Mouse (Mus musculus): ENCODE measurements around the gene Olfr605. TPM values are rescaled to one million over a fixed set of nuclear protein-coding genes. Genes with fewer than 3 reads are reported as not detected.
"Not testable (repeated sequence)": the region's sequence is repeated elsewhere in the genome, so short reads cannot be mapped to it uniquely, and the experiment has no call there.

Gene Olfr605
- polyA plus RNA-seq (2014; fragmentation: Nextera tagmentation; extraction: Ambion mirVana): not detected in 2 replicates

DNA sequence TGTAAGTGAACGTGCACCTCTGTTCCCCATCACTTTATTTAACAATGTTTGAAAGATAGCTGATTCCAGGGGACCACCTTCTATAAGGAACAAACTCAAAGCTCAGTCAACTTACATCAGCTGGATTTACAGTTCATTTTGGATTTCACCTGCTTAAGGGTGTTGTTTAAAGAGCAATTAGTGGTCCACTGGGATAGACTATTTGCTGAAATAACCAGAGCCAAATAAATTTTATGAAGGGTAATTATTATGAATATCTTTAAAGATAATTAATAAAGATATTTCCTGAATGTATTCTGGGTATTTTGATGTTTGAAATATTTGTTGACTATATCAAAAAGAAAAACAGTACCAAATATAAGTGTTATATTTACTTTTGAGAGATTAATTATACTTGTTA is at the start of gene Olfr605:
Olfr605 (minus strand) TSS at position 101 of the 400 bp plus-strand sequence.
- Histone ChIP-seq H3K27ac (replicated peaks; ENCODE audit: low read depth, low read length) (no peak within 1 kb of the TSS), H3K9ac (replicated peaks; ENCODE audit: low read length) (no peak within 1 kb of the TSS), H3K36me3 (ENCODE audit: control insufficient read depth, insufficient read depth, low read length) (no peaks in the 10 kb centered on the region), H3K4me2 (ENCODE audit: low read length) (no peak within 1 kb of the TSS), H3K27me3 (ENCODE audit: control insufficient read depth, insufficient read depth, low read length) (no peaks in the 10 kb centered on the region), H3K4me1 (ENCODE audit: control insufficient read depth, insufficient read depth, low read length) (no peaks in the 10 kb centered on the region), H3K4me3 (replicated peaks; ENCODE audit: low read depth, low read length) (no peak within 1 kb of the TSS), H3K9me3 (ENCODE audit: control insufficient read depth, low read length) (no peaks in the 10 kb centered on the region)
- WGBS: 94% methylated on average over 1 of the region's 1 CpGs
- ATAC-seq (ENCODE audit: low FRiP score, low TSS enrichment) (no peak), DNase-seq (no peak)

DNA sequence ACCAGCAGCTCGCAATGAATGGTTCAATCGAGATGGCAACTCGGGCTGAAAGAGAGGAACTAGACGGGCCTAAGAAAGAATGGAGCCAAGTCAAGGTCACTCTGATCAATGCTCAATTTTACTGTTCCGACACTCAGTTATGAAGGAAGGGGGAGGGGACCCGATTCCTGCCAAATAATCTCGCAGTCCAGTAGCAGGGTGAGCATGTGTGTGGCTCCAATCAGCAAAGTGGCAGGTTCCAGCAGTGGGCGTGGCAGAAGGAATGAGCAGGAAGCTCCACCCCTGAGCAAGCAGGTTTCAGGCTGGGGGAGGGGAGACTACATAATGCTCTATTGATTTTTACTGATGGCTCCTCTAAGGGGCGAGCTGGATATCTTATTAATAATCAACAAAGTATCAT is 31.9 kb upstream of the Olfr605 start:
- H3K9ac ChIP-seq (replicated peaks; ENCODE audit: low read length); H3K9me3 ChIP-seq (ENCODE audit: control insufficient read depth, low read length); ATAC-seq (ENCODE audit: low FRiP score, low TSS enrichment); H3K4me2 ChIP-seq (ENCODE audit: low read length); H3K4me3 ChIP-seq (replicated peaks; ENCODE audit: low read depth, low read length); DNase-seq; H3K27me3 ChIP-seq (ENCODE audit: control insufficient read depth, insufficient read depth, low read length); H3K27ac ChIP-seq (replicated peaks; ENCODE audit: low read depth, low read length); H3K4me1 ChIP-seq (ENCODE audit: control insufficient read depth, insufficient read depth, low read length); H3K36me3 ChIP-seq (ENCODE audit: control insufficient read depth, insufficient read depth, low read length): not testable (repeated sequence)
- 87% methylated on average over 9 of the region's 9 CpGs for WGBS

- Histone ChIP-seq H3K9ac (replicated peaks; ENCODE audit: low read length) (no peak within 1 kb of the TSS), H3K27ac (replicated peaks; ENCODE audit: low read depth, low read length) (no peak within 1 kb of the TSS), H3K4me1 (ENCODE audit: control insufficient read depth, insufficient read depth, low read length) (no peaks in the 10 kb centered on the region), H3K36me3 (ENCODE audit: control insufficient read depth, insufficient read depth, low read length) (no peaks in the 10 kb centered on the region), H3K4me3 (replicated peaks; ENCODE audit: low read depth, low read length) (no peak within 1 kb of the TSS), H3K4me2 (ENCODE audit: low read length) (no peak within 1 kb of the TSS), H3K27me3 (ENCODE audit: control insufficient read depth, insufficient read depth, low read length) (no peaks in the 10 kb centered on the region), H3K9me3 (ENCODE audit: control insufficient read depth, low read length) (no peaks in the 10 kb centered on the region)
- ATAC-seq (ENCODE audit: low FRiP score, low TSS enrichment) (no peak), DNase-seq (no peak)
Observed at GRCm38 (mm10) chr7:103469577-103469976, 24.3 kb upstream of the Olfr605 start, which contains the start of gene Olfr608. TSS of gene Olfr608 (plus strand) at chr7:103469877.

- no peak overlapping the region for H3K27ac ChIP-seq (replicated peaks; ENCODE audit: low read depth, low read length)
- H3K4me2 ChIP-seq (ENCODE audit: low read length): no peak overlapping the region
- H3K4me1 ChIP-seq (ENCODE audit: control insufficient read depth, insufficient read depth, low read length): no peaks in the 10 kb centered on the region
- ATAC-seq (ENCODE audit: low FRiP score, low TSS enrichment) (no peak), DNase-seq (no peak)
- no peaks in the 10 kb centered on the region for H3K9me3 ChIP-seq (ENCODE audit: control insufficient read depth, low read length)
- H3K9ac ChIP-seq (replicated peaks; ENCODE audit: low read length): no peak overlapping the region
- H3K36me3 ChIP-seq (ENCODE audit: control insufficient read depth, insufficient read depth, low read length): no peaks in the 10 kb centered on the region
- no peak overlapping the region for H3K4me3 ChIP-seq (replicated peaks; ENCODE audit: low read depth, low read length)
- no peaks in the 10 kb centered on the region for H3K27me3 ChIP-seq (ENCODE audit: control insufficient read depth, insufficient read depth, low read length)
- 95% methylated on average over 5 of the region's 5 CpGs for WGBS
Observed at GRCm38 (mm10) chr7:103460590-103460989, 15.4 kb upstream of the Olfr605 start.

- DNase-seq (no peak), ATAC-seq (ENCODE audit: low FRiP score, low TSS enrichment) (no peak)
- no peaks in the 10 kb centered on the region for H3K4me1 ChIP-seq (ENCODE audit: control insufficient read depth, insufficient read depth, low read length)
- whole genome bisulfite sequencing: 96% methylated on average over 2 of the region's 2 CpGs
- H3K4me3 ChIP-seq (replicated peaks; ENCODE audit: low read depth, low read length): no peak within 1 kb of the TSS
- no peaks in the 10 kb centered on the region for H3K36me3 ChIP-seq (ENCODE audit: control insufficient read depth, insufficient read depth, low read length)
- H3K4me2 ChIP-seq (ENCODE audit: low read length): no peak within 1 kb of the TSS
- H3K27me3 ChIP-seq (ENCODE audit: control insufficient read depth, insufficient read depth, low read length): no peaks in the 10 kb centered on the region
- no peak within 1 kb of the TSS for H3K27ac ChIP-seq (replicated peaks; ENCODE audit: low read depth, low read length)
- no peaks in the 10 kb centered on the region for H3K9me3 ChIP-seq (ENCODE audit: control insufficient read depth, low read length)
- H3K9ac ChIP-seq (replicated peaks; ENCODE audit: low read length): no peak within 1 kb of the TSS
Observed at GRCm38 (mm10) chr7:103448746-103449145, 3.5 kb upstream of the Olfr605 start, which contains the start of gene Olfr606. TSS of gene Olfr606 (plus strand) at chr7:103449046.

DNA sequence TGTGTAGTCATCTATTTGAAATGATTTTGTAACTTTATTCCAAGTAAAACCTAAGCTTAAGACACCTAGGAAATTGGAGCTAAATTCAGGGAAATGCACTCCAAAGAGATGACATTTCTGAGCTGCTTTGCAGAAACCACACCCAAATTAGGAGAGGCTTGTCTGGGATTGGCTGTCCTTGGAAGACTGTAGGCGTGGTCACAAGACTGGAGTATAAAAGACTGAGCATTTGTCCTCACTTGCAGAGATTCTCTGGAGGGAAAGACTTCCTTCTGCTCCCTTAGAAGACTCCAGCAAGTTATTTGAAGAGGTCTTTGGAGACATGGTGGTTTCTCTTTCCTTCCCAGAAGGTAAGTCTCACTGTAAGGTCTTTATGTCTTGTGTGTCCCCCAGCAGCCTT is 30.5 kb downstream of the Olfr605 start, which contains the start of gene Usp17lc:
Usp17lc (plus strand) TSS at position 301 of the 400 bp plus-strand sequence.
- DNase-seq; H3K4me1 ChIP-seq (ENCODE audit: control insufficient read depth, insufficient read depth, low read length); H3K36me3 ChIP-seq (ENCODE audit: control insufficient read depth, insufficient read depth, low read length); H3K9me3 ChIP-seq (ENCODE audit: control insufficient read depth, low read length); H3K4me2 ChIP-seq (ENCODE audit: low read length); H3K27me3 ChIP-seq (ENCODE audit: control insufficient read depth, insufficient read depth, low read length); H3K27ac ChIP-seq (replicated peaks; ENCODE audit: low read depth, low read length); H3K4me3 ChIP-seq (replicated peaks; ENCODE audit: low read depth, low read length); H3K9ac ChIP-seq (replicated peaks; ENCODE audit: low read length); ATAC-seq (ENCODE audit: low FRiP score, low TSS enrichment): not testable (repeated sequence)
- whole genome bisulfite sequencing: 75% methylated on average over 1 of the region's 1 CpGs

- H3K4me1 ChIP-seq (ENCODE audit: control insufficient read depth, insufficient read depth, low read length); H3K9ac ChIP-seq (replicated peaks; ENCODE audit: low read length); H3K36me3 ChIP-seq (ENCODE audit: control insufficient read depth, insufficient read depth, low read length); H3K9me3 ChIP-seq (ENCODE audit: control insufficient read depth, low read length); DNase-seq; H3K4me2 ChIP-seq (ENCODE audit: low read length); H3K4me3 ChIP-seq (replicated peaks; ENCODE audit: low read depth, low read length); H3K27ac ChIP-seq (replicated peaks; ENCODE audit: low read depth, low read length); ATAC-seq (ENCODE audit: low FRiP score, low TSS enrichment); H3K27me3 ChIP-seq (ENCODE audit: control insufficient read depth, insufficient read depth, low read length): not testable (repeated sequence)
- WGBS: 80% methylated on average over 3 of the region's 3 CpGs
Observed at GRCm38 (mm10) chr7:103406521-103407055, 38.7 kb downstream of the Olfr605 start.

DNA sequence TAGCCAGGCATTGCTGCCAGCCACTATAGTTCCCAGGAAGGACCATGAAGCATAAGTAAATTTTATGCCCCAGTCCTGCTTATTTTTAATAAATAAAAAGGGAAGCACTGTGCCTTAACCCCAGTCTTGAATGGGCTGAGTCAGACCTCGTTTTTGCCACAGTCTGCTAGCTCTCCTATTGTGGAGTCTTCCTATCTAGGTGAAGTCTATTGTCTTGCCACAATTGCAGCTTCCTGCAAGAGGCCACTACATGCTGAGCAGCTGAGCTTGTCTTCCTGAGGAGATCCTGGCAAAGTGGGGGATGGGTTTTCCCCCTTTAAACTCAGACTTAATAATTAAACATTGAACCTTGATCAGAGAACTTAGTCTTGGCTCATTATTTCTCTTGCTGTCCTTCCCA is 46.3 kb downstream of the Olfr605 start:
- no peaks in the 10 kb centered on the region for H3K4me1 ChIP-seq (ENCODE audit: control insufficient read depth, insufficient read depth, low read length)
- no peak overlapping the region for H3K27ac ChIP-seq (replicated peaks; ENCODE audit: low read depth, low read length)
- DNase-seq (no peak), ATAC-seq (ENCODE audit: low FRiP score, low TSS enrichment) (no peak)
- no peak overlapping the region for H3K4me2 ChIP-seq (ENCODE audit: low read length)
- no peaks in the 10 kb centered on the region for H3K36me3 ChIP-seq (ENCODE audit: control insufficient read depth, insufficient read depth, low read length)
- H3K27me3 ChIP-seq (ENCODE audit: control insufficient read depth, insufficient read depth, low read length): no peaks in the 10 kb centered on the region
- no peaks in the 10 kb centered on the region for H3K9me3 ChIP-seq (ENCODE audit: control insufficient read depth, low read length)
- no peak overlapping the region for H3K4me3 ChIP-seq (replicated peaks; ENCODE audit: low read depth, low read length)
- WGBS: 0% methylated on average over 1 of the region's 1 CpGs
- no peak overlapping the region for H3K9ac ChIP-seq (replicated peaks; ENCODE audit: low read length)

DNA sequence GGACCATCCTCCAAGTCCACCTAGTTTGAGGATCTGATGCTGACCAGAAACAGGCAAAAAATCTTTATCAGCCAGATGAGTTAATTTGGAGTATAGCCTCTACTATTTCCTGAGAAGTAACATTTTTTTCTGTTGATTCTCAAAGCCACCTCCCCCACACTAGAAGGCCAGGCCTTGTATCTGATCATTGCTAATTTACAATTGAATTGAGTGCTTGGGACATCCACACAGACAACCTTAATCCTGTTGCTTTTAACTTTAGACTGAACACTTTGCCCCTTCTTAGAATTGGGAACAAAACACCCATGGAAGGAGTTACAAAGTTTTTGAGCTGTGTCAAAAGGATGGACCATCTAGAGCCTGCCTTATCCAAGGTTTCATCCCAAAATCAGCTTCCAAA is 47.5 kb downstream of the Olfr605 start:
- ATAC-seq (ENCODE audit: low FRiP score, low TSS enrichment): no peak

More for the DNA sequence above, 47.5 kb downstream of the Olfr605 start:
- Histone ChIP-seq H3K9me3 (ENCODE audit: control insufficient read depth, low read length) (no peaks in the 10 kb centered on the region), H3K27me3 (ENCODE audit: control insufficient read depth, insufficient read depth, low read length) (no peaks in the 10 kb centered on the region), H3K27ac (replicated peaks; ENCODE audit: low read depth, low read length) (no peak overlapping the region), H3K4me1 (ENCODE audit: control insufficient read depth, insufficient read depth, low read length) (no peaks in the 10 kb centered on the region), H3K4me2 (ENCODE audit: low read length) (no peak overlapping the region), H3K36me3 (ENCODE audit: control insufficient read depth, insufficient read depth, low read length) (no peaks in the 10 kb centered on the region), H3K4me3 (replicated peaks; ENCODE audit: low read depth, low read length) (no peak overlapping the region), H3K9ac (replicated peaks; ENCODE audit: low read length) (no peak overlapping the region)
- no peak for DNase-seq

Measured in midbrain, embryonic 14.5 days (tissue).